Mouse (Mus musculus) CD4-positive naive resting alpha-beta T cell, adult 76 days (primary cell): ENCODE results near the gene Gypa. TPM values are rescaled to one million over a fixed set of nuclear protein-coding genes. Genes with fewer than 3 reads are reported as not detected.

Experiments used
- total RNA-seq: library from RNA; stranded (reverse); gene quantifications from one replicate; pipeline ENCODE4 v1.2.4, GENCODE M21; 2023

Gene Gypa
- 3.1 TPM for total RNA-seq

DNA sequence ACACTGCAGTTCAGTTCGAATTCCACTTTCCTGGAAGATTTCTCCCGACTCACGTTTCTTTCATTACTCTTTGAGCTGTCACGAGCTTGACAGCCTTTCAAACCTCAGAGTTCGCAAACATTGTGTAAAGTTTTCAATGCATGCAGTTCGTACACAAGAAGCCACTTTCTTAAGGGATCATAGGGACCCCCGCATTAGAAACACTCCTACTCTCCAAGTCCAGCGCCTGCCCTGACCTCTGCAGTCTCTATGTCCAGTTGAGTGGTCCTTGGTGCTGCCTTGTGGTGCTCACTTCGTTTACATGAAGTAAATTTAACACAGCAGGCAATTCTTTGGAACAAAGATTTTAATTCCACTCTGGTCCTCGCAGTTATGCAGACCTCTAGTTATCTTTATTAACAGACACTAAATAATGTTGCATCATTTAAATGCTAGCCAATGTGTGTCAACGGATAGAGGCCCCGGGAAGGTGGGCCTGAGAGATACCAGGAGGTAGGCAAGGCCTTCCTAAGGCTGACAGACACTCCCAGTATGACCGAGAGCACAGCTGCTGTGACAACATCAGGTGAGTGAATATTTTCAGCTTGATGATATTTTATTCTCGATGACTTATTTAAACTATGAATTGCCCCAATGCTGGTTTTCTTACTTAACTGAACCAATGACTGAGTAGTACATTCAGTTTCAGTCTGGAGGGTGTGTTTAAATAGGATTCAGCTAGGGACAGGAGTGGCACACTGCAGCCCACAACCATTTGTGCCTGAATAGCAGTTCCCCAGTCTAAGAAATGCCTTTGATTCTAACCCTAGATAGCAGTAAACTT lies at the start of gene Gypa:
Gypa (plus strand) TSS at position 259 of the 823 bp plus-strand sequence.

Other genes with a start within 250 kb of the Gypa start
- gene Frem3, start 117.3 kb downstream of the Gypa start, total RNA-seq = not detected
- gene Smarca5, start 245.7 kb downstream of the Gypa start, total RNA-seq = 204 TPM